Mouse (Mus musculus) heart, embryonic 14.5 days (tissue): ENCODE data around the gene Plekhm2. TPM values are rescaled to one million over a fixed set of nuclear protein-coding genes. Genes with fewer than 3 reads are reported as not detected.

Experiments
- ATAC-seq: fragments of 200-750 bp; cut with Nextera tagmentation; 2 replicates; pipeline ENCODE4 v1.8.0; 2017; ENCODE audit warnings: low read depth, moderate TSS enrichment; ENCODE audit not compliant: insufficient number of reproducible peaks, insufficient read depth, low FRiP score
- H3K27ac ChIP-seq, 2 experiments: fragments of 200-500 bp in 1 of 2; fragments of 300-500 bp in 1 of 2; sonication (generic) in 1 of 2; replicated peaks in 1 of 2; 2 replicates each; pipeline ENCODE4 v1.5.1; 2012 to 2014; ENCODE audit warnings: low read depth in 2 of 2, low read length in 2 of 2, control low read depth in 1 of 2, mild to moderate bottlenecking in 1 of 2, mixed read lengths in 1 of 2; ENCODE audit not compliant: control insufficient read depth in 1 of 2, insufficient read depth in 1 of 2
- H3K27me3 ChIP-seq: fragments of 300-500 bp; sonication (generic); 2 replicates; pipeline ENCODE4 v1.6.1; 2014; ENCODE audit warnings: mild to moderate bottlenecking, low read length, control low read depth; ENCODE audit not compliant: control insufficient read depth, insufficient read depth
- H3K36me3 ChIP-seq: fragments of 300-500 bp; sonication (generic); 2 replicates; pipeline ENCODE4 v1.6.1; 2014; ENCODE audit warnings: mild to moderate bottlenecking, control low read depth, low read length, mixed read lengths; ENCODE audit not compliant: control insufficient read depth, insufficient read depth
- H3K4me1 ChIP-seq, 2 experiments: fragments of 200-500 bp in 1 of 2; fragments of 300-500 bp in 1 of 2; sonication (generic) in 1 of 2; 2 replicates each; pipeline ENCODE4 v1.6.1; 2012 to 2014; ENCODE audit warnings: low read length in 2 of 2, control low read depth in 1 of 2, mixed read lengths in 1 of 2; ENCODE audit not compliant: control insufficient read depth in 2 of 2, insufficient read depth in 2 of 2
- H3K4me2 ChIP-seq: fragments of 300-500 bp; sonication (generic); 2 replicates; pipeline ENCODE4 v1.6.1; 2014; ENCODE audit warnings: mild to moderate bottlenecking, low read length
- H3K4me3 ChIP-seq, 2 experiments: fragments of 200-500 bp in 1 of 2; fragments of 300-500 bp in 1 of 2; sonication (generic) in 1 of 2; 2 replicates each; pipeline ENCODE4 v1.5.1; 2012 to 2014; ENCODE audit warnings: low read length in 2 of 2, mild to moderate bottlenecking in 2 of 2, control low read depth in 1 of 2, low read depth in 1 of 2, moderate library complexity in 1 of 2; ENCODE audit not compliant: control insufficient read depth in 1 of 2, insufficient read depth in 1 of 2
- H3K9ac ChIP-seq: fragments of 300-500 bp; sonication (generic); 2 replicates; pipeline ENCODE4 v1.6.1; 2014; ENCODE audit warnings: mild to moderate bottlenecking, low read length
- H3K9me3 ChIP-seq: fragments of 300-500 bp; sonication (generic); 2 replicates; pipeline ENCODE4 v1.6.1; 2016; ENCODE audit warnings: low read length, control low read depth; ENCODE audit not compliant: control insufficient read depth
- WGBS: fragments of 180-500 bp; shearing (Covaris S2); extraction: QIAGEN DNeasy Blood & Tissue Kit; methylation state at CpG from one replicate; pipeline ENCODE4 v1.1.7; 2014; 5-methylcytosine and 5-hydroxymethylcytosine counted together
- polyA plus RNA-seq: library from polyadenylated mRNA; unstranded; fragments of >200 nt; fragmentation: Nextera tagmentation; extraction: Ambion mirVana; gene quantifications from 2 replicates; pipeline ENCODE4 v1.2.1, GENCODE M21; 2014

Gene Plekhm2
- polyA plus RNA-seq, 1 experiment from 2014 or later = 7.8 TPM

DNA sequence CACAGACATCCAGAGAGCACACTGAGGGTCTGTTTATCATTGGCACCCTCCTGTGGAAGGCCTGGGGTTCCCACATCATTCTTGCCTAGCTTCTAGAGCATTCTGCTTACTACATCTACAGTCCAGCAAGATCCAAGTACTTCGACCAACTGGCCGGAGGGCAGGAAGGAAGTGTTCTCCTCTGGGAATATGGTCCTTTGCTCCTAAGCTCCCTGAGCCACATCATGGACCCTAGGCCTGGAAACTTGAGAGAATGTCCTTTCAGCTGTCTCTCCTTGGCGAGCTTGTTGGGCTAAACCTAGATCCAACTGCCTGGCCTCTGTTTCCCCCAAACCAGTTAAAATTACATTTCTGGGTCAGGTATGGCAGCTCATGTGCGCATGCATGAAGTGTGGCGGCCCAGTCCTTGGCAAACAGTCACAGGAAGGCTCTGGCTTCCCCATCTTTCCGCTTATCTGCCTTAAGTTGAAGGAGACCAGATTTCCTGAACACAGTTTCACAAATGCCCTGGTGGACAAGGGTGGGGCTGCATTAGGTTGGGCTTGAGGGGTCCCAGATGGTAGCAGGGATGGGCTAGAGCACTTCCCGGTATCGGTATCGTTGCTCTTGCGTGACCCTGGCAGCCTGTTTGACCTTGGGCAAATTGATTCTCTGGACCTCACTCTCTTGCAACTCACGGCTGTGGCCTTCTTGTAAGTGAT lies 62.0 kb downstream of the Plekhm2 start:
- H3K9ac ChIP-seq = no peak overlapping the region
- no peak overlapping the region for H3K4me3 ChIP-seq
- peak overlapping the region; percentile 55 to 59 for H3K27ac ChIP-seq
- H3K9me3 ChIP-seq = peaks cover 3% of the 10 kb centered on the region; the same call in 1 of the 2 replicates
- WGBS = 56% methylated on average over 11 of the region's 11 CpGs
- peaks cover 34 to 49% of the 10 kb centered on the region in 2 experiments for H3K4me1 ChIP-seq
- no peaks in the 10 kb centered on the region for H3K27me3 ChIP-seq
- no peak overlapping the region for H3K4me2 ChIP-seq
- ATAC-seq = no peak
- H3K36me3 ChIP-seq = no peaks in the 10 kb centered on the region

- H3K27ac ChIP-seq = peak overlapping the region in 1 of 2 experiments; percentile 59; a peak in 1 of 4 replicates
- ATAC-seq = no peak
- H3K27me3 ChIP-seq = no peaks in the 10 kb centered on the region
- H3K4me1 ChIP-seq = peaks cover 38 to 55% of the 10 kb centered on the region in 2 experiments
- WGBS = 63% methylated on average over 12 of the region's 12 CpGs
- 0 out of 2 replicates have a peak overlapping the region, but pooled peaks have one; percentile 3 for H3K4me2 ChIP-seq
- no peak overlapping the region for H3K9ac ChIP-seq
- H3K4me3 ChIP-seq = no peak overlapping the region
- H3K9me3 ChIP-seq = peaks cover 3% of the 10 kb centered on the region; the same call in 1 of the 2 replicates
- no peaks in the 10 kb centered on the region for H3K36me3 ChIP-seq
These were observed 63.4 kb downstream of the Plekhm2 start for GRCm38 (mm10) chr4:141601148-141601862.

- no peaks in the 10 kb centered on the region for H3K9me3 ChIP-seq
- peak overlapping the region; percentile 29 to 76; a peak in 1 of 4 replicates for H3K27ac ChIP-seq
- peaks cover 6% of the 10 kb centered on the region for H3K36me3 ChIP-seq
- WGBS = 43% methylated on average over 6 of the region's 6 CpGs
- H3K27me3 ChIP-seq = no peaks in the 10 kb centered on the region
- H3K4me3 ChIP-seq = peak overlapping the region in 1 of 2 experiments; percentile 62; a peak in 1 of 4 replicates
- peak overlapping the region; percentile 82; the same call in 1 of the 2 replicates for H3K9ac ChIP-seq
- H3K4me1 ChIP-seq = peaks cover 38 to 55% of the 10 kb centered on the region in 2 experiments
- no peak for ATAC-seq
- peak overlapping the region; percentile 63; the same call in 1 of the 2 replicates for H3K4me2 ChIP-seq
These were observed 64.3 kb downstream of the Plekhm2 start for GRCm38 (mm10) chr4:141600364-141600763.

DNA sequence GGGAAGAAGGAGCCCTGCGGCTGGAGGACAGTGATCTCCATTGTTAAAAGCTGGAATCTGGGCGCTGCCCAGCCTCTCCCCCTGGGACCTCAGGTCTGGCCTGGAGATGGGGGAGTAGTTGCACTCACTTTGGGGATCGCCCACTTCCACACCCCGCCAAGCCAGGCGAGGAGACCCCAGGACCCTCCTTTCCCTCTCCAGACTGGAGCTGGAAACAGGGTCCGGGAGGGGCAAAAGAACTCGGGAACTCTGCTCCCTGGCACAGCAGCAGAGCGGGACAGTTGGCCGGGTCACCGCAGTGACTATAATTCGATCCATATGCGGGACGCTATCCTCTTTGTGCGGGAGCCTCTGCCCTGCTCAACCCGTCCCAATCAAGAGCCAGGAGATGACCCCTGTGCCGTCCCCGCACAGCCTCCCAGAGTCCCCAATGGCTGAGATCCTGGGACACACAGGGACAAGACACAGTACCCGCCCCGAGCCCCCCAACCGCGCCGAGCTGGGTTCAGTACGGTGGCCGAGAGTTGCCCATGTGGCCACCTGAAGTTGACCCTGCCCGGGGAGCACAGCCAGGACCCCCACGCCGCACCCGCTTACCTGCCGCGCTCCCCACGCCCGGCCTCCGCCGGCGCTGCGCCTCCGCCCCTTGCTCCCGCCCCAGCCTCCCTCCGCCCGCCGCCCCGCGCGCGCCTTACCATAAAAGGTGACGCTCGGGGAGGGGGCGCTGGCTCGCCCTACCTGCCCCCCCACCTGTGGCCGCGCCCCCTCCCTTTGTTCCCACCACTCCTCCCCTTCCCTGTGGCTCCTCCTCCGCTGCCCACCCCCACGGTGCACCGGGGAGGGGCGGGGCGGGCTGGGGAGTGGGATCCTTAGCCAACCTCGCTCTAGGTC lies 65.2 kb downstream of the Plekhm2 start:
- Histone ChIP-seq H3K4me3 (peak overlapping the region; percentile 62 to 69), H3K9ac (peak overlapping the region; percentile 82), H3K4me2 (peak overlapping the region; percentile 63), H3K27me3 (no peaks in the 10 kb centered on the region), H3K27ac (peak overlapping the region; percentile 76 to 86), H3K4me1 (peaks cover 36 to 50% of the 10 kb centered on the region in 2 experiments), H3K36me3 (peaks cover 15% of the 10 kb centered on the region), H3K9me3 (no peaks in the 10 kb centered on the region)
- WGBS = under 1% methylated on average over 54 of the region's 57 CpGs
- peak; percentile 8; the same call in 1 of the 2 replicates for ATAC-seq

DNA sequence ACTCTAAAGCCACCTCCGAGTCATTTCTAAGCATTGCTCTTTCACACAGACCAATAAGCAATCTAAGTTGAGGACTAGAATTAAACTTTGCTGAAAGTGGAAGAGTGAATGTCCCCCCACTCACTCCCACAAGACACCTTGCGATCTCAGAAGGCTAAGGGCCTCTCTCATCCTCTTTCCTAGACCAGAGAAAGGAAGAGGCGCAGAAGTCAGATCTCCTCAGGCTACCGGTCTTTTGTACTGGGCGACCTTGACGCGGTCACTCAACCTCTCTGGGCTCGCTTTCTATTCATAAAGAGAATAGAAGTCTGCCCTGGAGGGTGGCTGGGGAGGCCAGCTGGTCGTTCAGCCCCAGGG lies 65.8 kb downstream of the Plekhm2 start:
- Histone ChIP-seq H3K27me3 (no peaks in the 10 kb centered on the region), H3K9ac (peak overlapping the region; percentile 82), H3K27ac (peak overlapping the region; percentile 76 to 86), H3K36me3 (peaks cover 21% of the 10 kb centered on the region), H3K9me3 (no peaks in the 10 kb centered on the region), H3K4me2 (peak overlapping the region; percentile 63), H3K4me1 (peaks cover 30 to 44% of the 10 kb centered on the region in 2 experiments), H3K4me3 (peak overlapping the region; percentile 62 to 69)
- no peak for ATAC-seq
- 1% methylated on average over 9 of the region's 9 CpGs for WGBS

DNA sequence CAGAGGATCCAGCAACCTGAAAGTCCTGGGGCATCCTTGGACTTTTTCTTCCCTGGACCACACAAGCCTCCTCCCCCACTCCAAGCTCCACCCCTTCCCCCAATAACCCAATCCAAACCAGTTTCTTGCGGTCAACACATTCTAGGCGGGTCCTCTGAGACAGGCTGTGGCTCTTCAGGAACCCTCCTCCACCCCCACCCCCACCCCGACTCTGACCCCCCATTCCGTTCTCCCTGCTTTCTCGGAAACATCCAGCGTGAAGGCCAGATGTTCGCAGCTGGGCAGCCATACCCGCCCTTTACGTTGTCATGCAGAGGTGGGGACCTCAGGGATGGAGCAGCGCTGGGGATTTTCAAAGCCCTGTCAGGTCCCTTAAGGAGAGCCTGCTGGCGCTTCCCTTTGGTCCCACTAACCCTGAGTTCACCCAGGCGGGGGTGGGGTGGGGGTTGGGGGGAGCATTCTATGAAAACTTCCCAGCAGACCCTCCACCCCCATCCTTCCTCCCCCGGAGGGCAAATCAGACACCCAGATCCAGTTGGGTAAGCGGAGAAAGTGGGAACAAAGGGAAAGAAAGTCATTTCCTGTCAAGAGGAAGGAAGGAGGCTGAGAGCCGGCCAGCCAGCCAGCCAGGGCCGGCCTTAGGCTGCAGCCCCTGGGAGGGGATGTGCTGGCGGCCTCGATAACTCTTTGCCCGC lies 66.4 kb downstream of the Plekhm2 start:
- Histone ChIP-seq H3K36me3 (peaks cover 26% of the 10 kb centered on the region), H3K9me3 (no peaks in the 10 kb centered on the region), H3K4me3 (peak overlapping the region; percentile 62 to 69), H3K4me2 (peak overlapping the region; percentile 63), H3K9ac (peak overlapping the region; percentile 82), H3K4me1 (peaks cover 29 to 42% of the 10 kb centered on the region in 2 experiments), H3K27ac (peak overlapping the region; percentile 76 to 86), H3K27me3 (no peaks in the 10 kb centered on the region)
- peak; percentile 29; the same call in 1 of the 2 replicates for ATAC-seq
- WGBS = 2% methylated on average over 18 of the region's 19 CpGs
